Mouse (Mus musculus) granulocyte monocyte progenitor cell, adult 5-6 weeks (primary cell): ENCODE data around the gene Zfyve21. TPM values are rescaled to one million over a fixed set of nuclear protein-coding genes. Genes with fewer than 3 reads are reported as not detected.
A peak's percentile ranks its signal among the peaks of the same experiment; 100 is the strongest.

Experiments used
- ATAC-seq: replicated peaks from 2 replicates; pipeline ENCODE4 v1.8.0; 2016; ENCODE audit warnings: mild to moderate bottlenecking, moderate TSS enrichment, inconsistent platforms; ENCODE audit not compliant: poor library complexity, severe bottlenecking
- total RNA-seq, 2 experiments: library from RNA; stranded (forward) in 1 of 2; stranded (reverse) in 1 of 2; fragments of 200-712, 200-1000 nt in 1 of 2; fragments of >200 nt in 1 of 2; fragmentation: Nextera tagmentation in 1 of 2; gene quantifications; 2 replicates each; pipeline ENCODE4 v1.2.3; 2014 to 2017

Zfyve21 gene
- total RNA-seq, 2 experiments from 2014 or later = 5.3 to 14.0 TPM

GRCm38 (mm10) chr12:111833457-111833856 lies 19.5 kb downstream of the Zfyve21 start:
- ATAC-seq = no peak

DNA sequence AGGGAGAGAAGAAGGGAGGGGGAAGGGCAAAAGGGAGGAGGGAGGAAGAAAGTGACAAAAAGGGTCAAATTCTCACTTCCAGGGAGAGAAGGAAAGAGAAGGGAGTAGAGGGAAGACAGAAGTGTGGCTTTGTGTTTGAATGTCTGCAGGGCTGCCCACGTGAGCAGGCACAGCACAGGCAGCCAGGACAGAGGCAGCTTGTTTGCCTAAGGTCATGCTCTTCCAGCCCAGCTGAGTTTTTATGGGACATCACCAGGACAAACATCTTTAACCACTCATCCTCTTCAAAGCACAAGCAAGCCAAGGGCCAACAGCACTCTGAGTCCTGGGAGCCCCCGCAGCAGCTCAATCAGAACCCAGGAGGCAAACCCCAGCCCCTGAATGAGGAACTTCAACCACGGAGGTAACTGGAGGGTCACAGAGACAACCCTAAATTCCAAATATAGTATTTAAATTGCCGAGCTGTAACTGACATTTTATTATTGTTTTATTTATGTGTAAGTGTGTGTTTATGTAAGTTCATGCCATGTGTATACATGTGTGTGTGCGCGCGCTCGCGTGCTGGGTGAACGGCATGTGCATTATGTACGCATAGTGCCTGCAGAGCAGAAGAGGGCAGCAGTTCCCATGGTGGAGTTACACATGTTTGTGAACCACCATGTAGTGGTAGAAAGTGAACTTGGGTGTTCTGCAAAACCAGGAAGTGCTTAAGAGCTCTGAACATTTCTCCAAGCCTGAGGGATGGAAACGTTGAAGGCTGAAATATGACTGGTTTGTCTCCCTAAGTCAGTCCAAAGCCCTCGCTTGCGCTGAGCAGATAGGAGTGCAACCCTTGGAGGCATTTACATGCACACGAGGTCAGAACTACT lies 28.8 kb downstream of the Zfyve21 start:
- ATAC-seq = peak; percentile 67

- peak; percentile 67 for ATAC-seq
Measured at GRCm38 (mm10) chr12:111843470-111843869, 29.5 kb downstream of the Zfyve21 start.

GRCm38 (mm10) chr12:111845953-111846352 lies 32.0 kb downstream of the Zfyve21 start:
- no peak for ATAC-seq

DNA sequence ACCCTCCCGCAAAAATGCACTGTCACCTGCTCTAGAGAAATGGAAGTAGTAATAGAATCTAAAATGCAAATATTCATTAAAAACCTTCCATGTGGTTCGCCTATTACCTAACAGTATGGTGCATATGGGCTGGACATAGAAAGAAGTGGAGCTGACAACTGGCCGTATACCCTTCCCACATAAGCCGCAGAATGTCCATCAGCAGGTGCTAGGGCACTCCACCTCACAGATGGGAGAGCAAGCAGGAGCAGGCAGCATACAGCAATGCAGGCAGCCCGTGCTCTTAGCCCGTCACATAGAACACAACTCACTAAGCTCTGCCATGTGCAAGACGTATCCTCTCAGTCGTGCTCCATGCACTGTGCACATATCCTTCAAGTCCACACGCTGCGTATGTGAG lies 32.8 kb downstream of the Zfyve21 start:
- ATAC-seq = no peak

DNA sequence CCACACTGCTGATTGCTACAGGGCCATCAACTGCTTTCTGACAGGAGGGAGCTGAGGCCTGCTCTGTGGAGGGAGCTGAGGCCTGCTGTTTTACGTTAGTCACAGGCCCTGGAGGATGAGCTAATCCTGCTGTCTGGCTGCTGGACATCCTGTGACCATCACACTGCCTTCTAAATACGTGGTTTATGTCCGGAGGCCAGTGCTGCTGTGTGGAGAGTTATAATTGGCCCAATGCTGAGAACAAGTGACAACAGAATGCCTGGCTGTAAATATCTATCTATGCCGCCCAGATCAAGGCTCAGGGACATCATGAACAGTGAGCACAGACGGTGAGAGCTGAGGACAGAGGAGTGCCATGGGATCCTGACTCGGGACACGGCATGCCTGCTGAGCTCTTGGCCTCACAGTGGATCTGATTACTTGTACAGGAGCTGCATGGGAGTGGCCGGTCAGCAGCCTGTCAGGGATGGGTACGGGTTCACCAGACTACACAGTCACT lies 34.4 kb downstream of the Zfyve21 start:
- no peak for ATAC-seq

DNA sequence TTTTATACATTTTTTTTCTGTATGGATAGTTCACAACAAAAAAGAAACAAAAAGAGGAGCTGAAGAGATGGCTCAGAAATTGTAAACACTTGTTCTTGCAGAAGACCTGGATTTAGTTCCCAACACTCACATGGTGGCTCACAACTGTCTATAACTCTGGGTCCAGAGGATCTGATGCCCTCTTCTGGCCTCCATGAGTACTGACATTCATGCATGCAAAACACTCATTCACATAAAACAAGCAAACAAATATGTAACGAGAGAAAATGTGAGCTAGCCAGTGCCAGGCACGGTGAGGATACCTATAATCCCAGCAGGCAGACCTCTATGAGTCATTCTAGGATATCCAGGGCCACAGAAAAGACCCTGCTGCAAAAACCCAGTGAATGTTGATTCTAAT lies 37.3 kb downstream of the Zfyve21 start:
- ATAC-seq = no peak

DNA sequence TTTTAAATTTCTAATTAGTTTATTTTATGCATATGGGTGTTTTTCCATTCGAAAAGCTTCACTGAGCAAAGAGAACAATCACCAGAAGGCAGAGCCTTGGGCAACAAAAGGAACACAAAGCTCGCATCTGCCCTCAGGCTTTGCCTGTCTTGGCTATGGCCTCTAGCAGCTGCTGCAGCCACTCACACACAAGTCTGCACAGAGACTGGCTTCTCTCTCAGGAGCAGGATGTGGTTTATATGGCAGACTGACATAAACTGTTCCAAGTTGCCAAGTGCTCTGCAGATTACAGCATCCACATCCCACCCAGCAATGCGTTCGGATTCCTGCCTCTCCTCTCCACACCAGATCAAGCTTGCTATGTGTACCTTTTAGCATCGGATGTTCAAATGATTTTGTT lies 37.8 kb downstream of the Zfyve21 start:
- no peak for ATAC-seq

- peak; percentile 89 for ATAC-seq
Measured at GRCm38 (mm10) chr12:111853011-111853436, 39.1 kb downstream of the Zfyve21 start.

DNA sequence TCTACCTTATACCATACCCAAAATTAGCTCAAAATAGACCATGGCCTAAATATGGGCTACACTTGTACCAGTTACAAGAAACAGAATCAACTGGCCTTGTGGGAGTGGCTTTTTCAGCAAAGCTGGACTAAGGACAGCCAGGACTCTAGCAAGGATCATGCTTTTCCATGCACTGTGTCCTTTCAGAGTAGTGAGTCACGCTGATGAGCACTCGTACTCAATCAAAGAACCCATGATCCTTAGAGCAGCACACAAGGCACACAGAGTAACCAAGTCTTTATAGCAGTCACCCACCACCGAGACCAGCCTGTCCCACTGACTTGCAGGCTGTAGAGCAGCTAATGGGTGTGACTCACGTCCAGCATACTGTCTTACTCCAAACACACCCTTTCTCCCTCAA lies 39.6 kb downstream of the Zfyve21 start:
- no peak for ATAC-seq

DNA sequence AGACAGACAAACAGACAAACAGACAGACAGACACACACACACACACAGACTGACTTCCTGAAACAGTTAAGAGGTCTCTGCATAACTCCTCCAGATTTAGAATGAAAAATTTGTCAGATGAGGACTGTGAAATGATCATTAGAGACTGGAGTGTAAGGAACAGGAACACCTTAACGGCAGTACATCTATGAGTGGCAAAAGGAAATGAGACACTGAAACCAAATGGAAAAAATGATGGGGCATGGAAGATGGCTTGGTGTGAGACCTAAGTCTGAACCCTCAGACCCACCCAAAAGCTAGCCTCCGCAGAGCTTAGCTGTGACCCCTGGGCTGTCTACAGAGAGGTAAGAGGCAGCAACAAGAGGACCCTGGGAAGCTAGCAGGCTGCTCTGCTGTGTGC lies 41.5 kb downstream of the Zfyve21 start:
- no peak for ATAC-seq

- ATAC-seq = no peak
Measured at GRCm38 (mm10) chr12:111864206-111864824, 50.3 kb downstream of the Zfyve21 start.

DNA sequence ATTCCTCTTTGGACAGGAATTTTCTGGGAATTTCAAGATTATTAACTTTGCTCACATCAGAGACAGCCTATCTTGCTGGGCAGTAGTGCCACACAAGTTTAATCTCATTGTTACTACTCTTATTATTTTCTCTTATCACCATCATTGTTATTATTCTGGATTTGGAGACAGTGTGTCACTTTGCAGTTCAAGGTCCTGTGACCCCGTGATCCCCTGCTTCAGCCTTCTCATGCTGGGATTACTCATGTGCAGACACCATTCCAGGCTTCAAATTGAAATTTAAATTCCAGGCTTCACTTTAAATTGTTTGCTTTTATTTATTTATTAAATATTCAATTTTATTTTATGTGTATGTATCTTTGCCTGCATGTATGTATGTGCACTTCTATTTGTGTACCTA lies 55.8 kb downstream of the Zfyve21 start:
- no peak for ATAC-seq

- ATAC-seq = no peak
Measured at GRCm38 (mm10) chr12:111870811-111871210, 56.8 kb downstream of the Zfyve21 start.

DNA sequence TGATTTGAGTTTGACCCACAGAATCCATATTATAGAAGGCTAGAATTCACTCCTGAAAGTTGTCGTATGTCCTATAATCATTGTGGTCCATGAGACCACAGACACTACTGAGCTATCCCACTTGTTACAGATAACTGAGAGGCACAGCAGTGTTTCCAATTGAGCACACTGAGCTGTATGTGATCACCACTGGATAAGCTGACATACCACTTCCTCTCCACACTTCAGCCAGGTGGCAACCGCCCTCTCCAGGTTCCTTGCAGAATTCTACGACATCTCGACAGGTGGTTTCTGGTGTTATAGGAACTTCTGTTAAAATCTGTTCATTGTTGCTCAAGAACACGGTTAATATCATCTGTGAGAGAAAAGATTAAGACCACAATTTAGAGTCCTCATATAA lies 58.1 kb downstream of the Zfyve21 start:
- ATAC-seq = no peak

GRCm38 (mm10) chr12:111874601-111875140 lies 60.7 kb downstream of the Zfyve21 start:
- no peak for ATAC-seq

DNA sequence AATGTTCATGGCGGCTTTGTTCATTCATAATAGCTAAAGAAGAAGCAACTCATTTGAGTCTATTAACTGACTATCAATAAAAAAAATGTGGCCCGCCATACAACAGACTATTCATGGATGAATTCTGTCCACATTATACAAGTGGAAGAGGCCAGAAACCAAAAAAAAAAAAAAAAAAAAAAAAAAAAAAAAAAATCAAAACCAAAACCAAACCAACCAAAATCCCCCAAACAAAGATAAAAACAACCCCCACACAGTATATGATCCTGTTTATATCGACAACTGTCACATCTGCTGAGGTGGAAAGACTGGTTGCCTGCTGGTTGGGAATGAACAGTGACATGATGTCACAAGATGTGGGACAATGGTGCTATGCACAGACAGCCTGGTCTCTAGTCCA lies 61.5 kb downstream of the Zfyve21 start:
- no peak for ATAC-seq

DNA sequence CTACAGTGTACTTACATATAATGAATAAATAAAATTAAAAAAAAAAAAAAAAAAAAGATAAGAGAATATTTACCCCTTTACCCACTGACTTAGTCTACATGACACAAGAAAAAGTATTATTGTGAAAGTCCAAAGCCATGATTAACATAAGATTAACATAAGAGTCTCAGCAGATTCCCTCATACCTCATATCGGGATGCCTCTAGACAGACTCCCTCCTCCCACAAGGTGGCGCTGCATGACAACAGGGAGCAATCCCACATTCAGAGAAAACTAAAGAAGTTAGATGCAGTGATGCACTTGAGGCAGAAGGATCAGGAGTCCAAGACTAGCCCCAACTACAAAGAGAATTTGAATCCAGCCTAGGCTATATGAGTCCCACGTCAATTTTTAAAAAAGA lies 64.2 kb downstream of the Zfyve21 start:
- peak; percentile 90 for ATAC-seq
